Mouse (Mus musculus): ENCODE measurements around the gene Pitpnm1.

The Pitpnm1 gene

GRCm38 (mm10) chr19:4068717-4069410 is 30.9 kb upstream of the Pitpnm1 start:
- DNase-seq (ENCODE audit: low spot score in 2 of 2) = no peak

- no peak for DNase-seq (ENCODE audit: low spot score in 2 of 2)
Observed at GRCm38 (mm10) chr19:4070311-4070710, 29.5 kb upstream of the Pitpnm1 start.

- DNase-seq (ENCODE audit: low spot score in 2 of 2) = no peak
Observed at GRCm38 (mm10) chr19:4070756-4071155, 29.0 kb upstream of the Pitpnm1 start.

- DNase-seq (ENCODE audit: low spot score in 2 of 2) = no peak
Observed at GRCm38 (mm10) chr19:4071406-4071805, 28.4 kb upstream of the Pitpnm1 start.

- DNase-seq (ENCODE audit: low spot score in 2 of 2) = no peak
Observed at GRCm38 (mm10) chr19:4072706-4073424, 26.9 kb upstream of the Pitpnm1 start.

GRCm38 (mm10) chr19:4075531-4075930 is 24.3 kb upstream of the Pitpnm1 start:
- DNase-seq (ENCODE audit: low spot score in 2 of 2) = no peak

- DNase-seq (ENCODE audit: low spot score in 2 of 2) = no peak
Observed at GRCm38 (mm10) chr19:4079594-4079993, 20.2 kb upstream of the Pitpnm1 start.

GRCm38 (mm10) chr19:4080511-4081009 is 19.2 kb upstream of the Pitpnm1 start:
- DNase-seq (ENCODE audit: low spot score in 2 of 2) = no peak

- no peak for DNase-seq (ENCODE audit: low spot score in 2 of 2)
Observed at GRCm38 (mm10) chr19:4081394-4081793, 18.4 kb upstream of the Pitpnm1 start, which contains the start of gene Cabp2. Gene Cabp2, plus strand, starts transcription at chr19:4081578.

- no peak for DNase-seq (ENCODE audit: low spot score in 2 of 2)
Observed at GRCm38 (mm10) chr19:4082219-4082965, 17.4 kb upstream of the Pitpnm1 start.

- DNase-seq (ENCODE audit: low spot score in 2 of 2) = no peak
Observed at GRCm38 (mm10) chr19:4083316-4083715, 16.5 kb upstream of the Pitpnm1 start.

- DNase-seq (ENCODE audit: low spot score in 2 of 2) = no peak
Observed at GRCm38 (mm10) chr19:4083826-4084225, 16.0 kb upstream of the Pitpnm1 start.

GRCm38 (mm10) chr19:4084984-4085383 is 14.8 kb upstream of the Pitpnm1 start:
- DNase-seq (ENCODE audit: low spot score in 2 of 2) = no peak

- DNase-seq (ENCODE audit: low spot score in 2 of 2) = no peak
Observed at GRCm38 (mm10) chr19:4086156-4086555, 13.6 kb upstream of the Pitpnm1 start.

- no peak for DNase-seq (ENCODE audit: low spot score in 2 of 2)
Observed at GRCm38 (mm10) chr19:4087090-4087489, 12.7 kb upstream of the Pitpnm1 start.

GRCm38 (mm10) chr19:4088146-4088545 is 11.7 kb upstream of the Pitpnm1 start:
- no peak for DNase-seq (ENCODE audit: low spot score in 2 of 2)

- no peak for DNase-seq (ENCODE audit: low spot score in 2 of 2)
Observed at GRCm38 (mm10) chr19:4089128-4089527, 10.7 kb upstream of the Pitpnm1 start.

GRCm38 (mm10) chr19:4090446-4090845 is 9.4 kb upstream of the Pitpnm1 start:
- DNase-seq (ENCODE audit: low spot score in 2 of 2) = no peak

- no peak for DNase-seq (ENCODE audit: low spot score in 2 of 2)
Observed at GRCm38 (mm10) chr19:4091383-4091782, 8.4 kb upstream of the Pitpnm1 start.

- no peak for DNase-seq (ENCODE audit: low spot score in 2 of 2)
Observed at GRCm38 (mm10) chr19:4092750-4093149, 7.0 kb upstream of the Pitpnm1 start.

GRCm38 (mm10) chr19:4093772-4094171 is 6.0 kb upstream of the Pitpnm1 start:
- DNase-seq (ENCODE audit: low spot score in 2 of 2) = no peak

- DNase-seq (ENCODE audit: low spot score in 2 of 2) = no peak
Observed at GRCm38 (mm10) chr19:4094348-4094747, 5.5 kb upstream of the Pitpnm1 start.

Measured in left cerebral cortex, adult 9 months (tissue).